Mouse (Mus musculus): ENCODE measurements around the gene Dnajb7.

Gene Dnajb7

DNA sequence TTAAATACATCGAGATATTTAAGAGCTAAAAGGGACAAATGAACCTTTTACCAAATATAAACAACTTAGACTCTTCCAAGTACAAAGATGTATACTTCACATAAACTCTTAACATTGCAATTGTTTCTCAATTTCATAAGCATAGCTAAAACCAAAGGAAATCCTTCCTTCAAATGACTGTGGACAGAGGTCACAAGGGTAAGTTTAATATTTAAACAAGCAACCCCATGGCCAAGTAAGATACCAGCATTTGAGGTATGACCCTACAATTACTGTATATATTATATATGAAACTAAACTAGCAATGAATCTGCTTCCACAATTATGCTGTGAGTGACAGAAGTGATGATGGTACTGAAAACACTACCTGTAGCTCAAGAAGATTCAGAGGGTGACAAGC, 43.8 kb downstream of the Dnajb7 start:
- no peak for DNase-seq

DNA sequence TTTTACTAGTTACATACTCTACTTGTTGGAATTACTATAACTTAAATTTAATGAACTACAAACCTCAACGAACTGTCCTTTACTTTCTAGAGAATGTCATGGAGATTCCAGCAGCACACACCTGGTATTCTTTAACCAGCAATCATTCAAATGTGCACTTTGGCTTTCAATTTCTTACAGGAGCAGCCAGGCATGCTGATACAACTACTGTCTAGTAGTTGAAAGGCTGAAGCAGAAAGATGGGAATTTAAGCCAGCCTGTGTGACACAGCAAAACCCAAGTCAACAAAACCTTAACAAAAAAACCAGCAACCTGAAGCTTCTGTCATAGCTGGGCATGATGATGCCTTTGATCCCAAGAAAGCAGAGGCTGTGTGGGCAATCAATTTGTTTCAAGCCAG, 45.6 kb downstream of the Dnajb7 start:
- no peak for DNase-seq

DNA sequence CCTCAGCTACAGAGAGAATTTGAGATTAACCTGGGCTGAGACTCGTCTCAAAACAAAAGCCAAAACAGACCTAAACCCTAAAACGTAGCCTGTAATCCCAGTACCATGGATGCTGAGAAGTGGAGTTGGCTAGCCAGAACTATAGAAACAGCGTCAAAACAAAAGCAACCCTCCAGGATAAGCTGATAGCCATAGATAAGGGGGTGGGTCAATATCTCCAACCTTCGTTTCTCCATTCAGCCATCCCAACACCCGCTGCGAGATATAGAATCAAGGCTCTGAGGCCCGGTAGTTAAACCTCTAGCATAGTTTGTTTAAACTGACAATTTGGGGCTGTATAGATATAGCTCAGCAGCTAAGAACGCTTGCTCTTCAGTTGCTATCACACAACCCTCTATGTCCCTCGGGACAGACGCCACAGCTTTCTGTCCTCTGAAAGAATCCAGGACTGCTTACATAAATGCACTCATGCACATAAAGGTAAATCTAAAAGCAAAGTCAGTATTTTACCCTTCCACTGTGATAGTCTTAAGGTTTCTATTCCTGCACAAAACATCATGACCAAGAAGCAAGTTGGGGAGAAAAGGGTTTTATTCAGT, 46.6 kb downstream of the Dnajb7 start:
- no peak for DNase-seq

DNA sequence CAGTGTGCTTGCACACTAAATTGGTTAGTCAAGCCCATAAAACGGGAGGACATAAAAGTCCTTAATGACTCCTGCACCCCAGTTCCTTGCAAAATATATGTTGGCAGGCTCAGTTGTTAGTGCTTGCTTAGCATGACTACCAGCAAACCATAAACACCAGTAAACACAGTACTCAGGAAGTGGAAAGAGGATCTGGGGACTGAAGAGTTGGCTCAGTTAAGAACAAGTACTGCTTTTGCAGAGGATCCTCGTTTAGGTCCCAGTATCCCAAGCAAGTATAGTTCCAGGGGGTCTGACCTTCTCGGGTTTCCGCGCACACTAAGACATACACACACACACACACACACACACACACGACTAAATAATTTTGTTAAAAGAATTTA, 47.1 kb downstream of the Dnajb7 start:
- no peak for DNase-seq

DNA sequence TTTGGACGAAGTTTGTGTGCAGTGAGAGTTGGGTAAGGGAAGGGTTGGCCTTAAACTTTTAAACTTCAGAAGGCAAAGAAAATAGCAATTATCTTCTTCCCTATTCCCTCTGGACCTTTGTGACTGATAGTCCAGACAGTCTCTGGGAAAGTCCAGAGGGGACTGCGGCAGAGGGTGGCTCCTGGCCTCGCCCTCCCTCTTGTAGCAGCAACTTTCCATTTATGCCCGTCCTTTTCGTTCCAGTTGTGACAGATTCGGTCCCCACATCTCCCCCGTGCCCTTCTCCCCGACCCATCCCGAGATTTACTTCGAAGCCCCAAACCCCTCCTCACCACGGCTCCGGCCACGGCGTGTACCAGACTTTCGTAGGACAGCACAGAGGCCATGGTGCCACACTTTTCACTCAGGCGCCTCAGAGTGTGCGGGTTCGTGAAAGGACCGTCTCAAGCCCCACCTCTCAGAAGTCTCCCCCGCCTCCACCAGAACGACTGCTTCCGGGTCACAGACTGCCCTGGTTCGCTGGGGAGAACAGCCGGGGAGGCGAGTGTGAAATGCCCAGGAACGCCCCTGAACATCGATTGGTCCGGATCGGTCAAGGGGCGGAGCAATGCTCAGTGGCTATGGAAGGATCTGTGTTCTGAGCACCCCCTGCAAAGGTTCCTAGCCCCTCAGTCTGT, 47.6 kb downstream of the Dnajb7 start, which contains the start of gene Slc25a17:
TSS of gene Slc25a17 (minus strand) at position 468 of the 677 bp plus-strand sequence.
- DNase-seq, result peak; percentile 99

DNA sequence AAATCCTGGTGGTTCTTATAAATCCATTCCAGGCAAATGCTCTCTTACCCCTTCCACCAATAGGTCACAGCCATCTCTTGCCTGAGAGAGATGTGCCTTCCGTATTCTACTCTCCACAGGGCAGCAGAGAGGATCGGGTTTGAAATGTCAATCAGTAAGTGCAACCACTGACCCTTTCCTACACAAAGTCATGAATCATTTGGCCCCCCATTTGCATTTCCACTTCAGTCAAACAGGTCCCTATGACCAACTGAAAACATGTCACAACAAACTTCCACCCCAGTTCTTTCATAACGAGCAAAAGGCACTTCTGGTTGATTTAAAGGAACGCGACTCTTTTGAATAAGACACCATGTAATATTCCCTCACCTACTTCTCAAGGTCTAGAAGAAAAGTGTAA, 48.7 kb downstream of the Dnajb7 start:
- DNase-seq, result no peak

DNA sequence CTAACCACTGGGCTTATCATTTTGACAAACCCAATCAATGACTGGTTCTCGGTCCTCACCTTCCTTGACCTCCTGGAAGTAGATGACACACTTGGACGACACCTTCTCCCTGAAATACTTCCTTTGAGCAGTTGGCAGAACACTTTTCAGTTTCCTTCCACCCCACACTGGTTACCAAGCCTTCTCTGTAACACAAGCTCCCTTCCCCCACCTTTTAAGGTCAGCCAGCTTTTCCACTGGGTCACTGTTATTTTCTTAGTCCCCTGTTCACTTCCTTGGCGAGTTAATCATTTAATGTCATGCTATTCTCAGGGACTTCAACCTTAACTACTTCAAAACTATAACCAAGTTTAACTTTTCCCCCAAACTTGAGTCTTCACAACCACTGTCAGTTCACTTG, 49.2 kb downstream of the Dnajb7 start:
- no peak for DNase-seq

DNA sequence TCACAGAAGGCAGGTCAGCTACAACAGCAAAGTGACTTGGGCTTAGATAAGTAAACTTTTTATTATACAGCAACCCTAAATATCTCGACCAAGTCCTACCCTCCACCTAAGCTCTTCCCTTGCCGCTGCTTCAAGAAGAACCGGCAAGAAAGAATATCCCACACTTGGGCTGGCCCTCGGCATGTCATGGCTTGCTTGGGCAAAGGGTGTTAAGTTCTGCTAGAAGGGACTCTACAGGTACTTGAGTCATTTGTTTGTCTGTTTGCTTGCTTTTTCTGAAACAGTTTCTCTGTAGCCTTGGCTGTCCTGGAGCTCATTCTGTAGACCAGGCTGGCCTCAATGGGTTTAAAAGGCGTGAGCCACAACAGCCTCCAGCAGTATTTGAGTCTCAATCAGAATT, 51.2 kb downstream of the Dnajb7 start:
- no peak for DNase-seq

Data from lung, postnatal 10 days (tissue).